Mouse (Mus musculus): ENCODE data around the gene Inpp4a. TPM values are rescaled to one million over a fixed set of nuclear protein-coding genes. Genes with fewer than 3 reads are reported as not detected.

The Inpp4a gene
- polyA plus RNA-seq, 1 experiment from 2014 or later = 59.1 TPM

DNA sequence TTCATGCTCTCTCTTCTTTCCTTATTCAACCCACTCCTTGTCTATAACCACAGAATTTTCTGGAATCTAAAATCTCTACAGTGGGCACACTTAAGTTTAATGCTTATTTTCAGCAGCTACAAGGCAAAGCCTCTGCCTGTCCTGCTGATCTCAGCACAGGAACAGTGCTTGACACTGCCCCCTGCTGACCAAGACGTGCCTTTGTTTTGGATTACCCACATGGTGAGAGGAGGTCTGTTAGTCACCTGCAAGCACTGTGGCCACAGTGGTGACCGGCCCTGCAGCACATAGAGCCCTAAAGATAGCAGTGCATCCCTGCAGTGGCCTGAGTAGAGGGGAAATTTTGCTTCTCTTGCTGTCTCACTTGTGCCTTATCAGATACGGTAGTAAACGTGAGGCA lies 102.0 kb downstream of the Inpp4a start:
- H3K4me3 ChIP-seq = no peak overlapping the region
- H3K36me3 ChIP-seq = peaks cover 62% of the 10 kb centered on the region
- no peaks in the 10 kb centered on the region for H3K9me3 ChIP-seq
- no peaks in the 10 kb centered on the region for H3K27me3 ChIP-seq
- 0 out of 2 replicates have a peak, but pooled peaks cover 9% of the 10 kb centered on the region for H3K4me1 ChIP-seq (replicated peaks)
- no peak; the same call in 1 of the 2 replicates for ATAC-seq (ENCODE audit: low FRiP score)
- no peak overlapping the region for H3K9ac ChIP-seq
- no peak overlapping the region for H3K27ac ChIP-seq
- WGBS = 63% methylated on average over 4 of the region's 4 CpGs
- no peak overlapping the region for H3K4me2 ChIP-seq

DNA sequence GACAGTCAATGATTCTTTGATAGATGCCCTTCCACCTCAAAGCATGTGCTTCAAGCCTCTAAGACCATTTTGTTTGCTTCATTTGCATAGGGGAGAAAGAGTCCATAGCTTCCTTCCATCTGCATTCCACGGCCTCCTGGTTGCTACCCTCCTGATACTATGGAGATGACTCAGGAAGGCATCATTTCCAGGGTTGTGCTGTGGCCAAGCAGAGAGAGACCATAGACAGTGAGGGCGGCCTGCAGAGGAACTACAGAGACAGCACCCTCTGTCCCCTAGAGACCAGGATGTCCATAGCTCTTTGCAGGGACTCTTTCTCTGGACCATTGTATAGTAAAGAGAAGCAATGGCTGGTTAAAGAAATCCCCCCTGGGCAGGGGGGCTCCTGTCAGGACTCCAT lies 105.5 kb downstream of the Inpp4a start:
- 61% methylated on average over 2 of the region's 2 CpGs for WGBS
- peaks cover 44% of the 10 kb centered on the region for H3K36me3 ChIP-seq
- no peak for ATAC-seq (ENCODE audit: low FRiP score)

DNA sequence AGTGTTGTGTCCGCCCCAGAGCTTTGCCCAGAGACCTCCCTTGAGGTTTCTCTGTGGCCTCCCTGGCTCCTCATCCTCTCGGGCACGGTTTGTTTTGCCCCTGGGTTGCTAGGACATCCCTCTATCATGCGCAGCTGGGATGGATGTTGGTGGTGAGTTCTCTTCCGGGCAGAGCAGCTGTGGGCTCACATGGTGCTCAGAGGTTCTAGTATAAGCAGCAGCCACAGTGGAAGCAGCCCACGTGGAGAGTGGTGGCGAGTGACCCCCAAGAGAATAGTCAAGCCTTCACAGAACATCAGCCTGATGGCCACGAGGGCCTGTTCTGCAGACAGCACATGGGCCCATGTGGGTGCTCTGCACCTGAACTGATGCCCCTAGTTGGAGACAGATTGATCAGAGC lies 107.6 kb downstream of the Inpp4a start:
- no peaks in the 10 kb centered on the region for H3K4me1 ChIP-seq (replicated peaks)
- no peak overlapping the region for H3K9ac ChIP-seq
- no peak overlapping the region for H3K4me3 ChIP-seq
- H3K36me3 ChIP-seq = peaks cover 30% of the 10 kb centered on the region
- H3K4me2 ChIP-seq = no peak overlapping the region
- no peak overlapping the region for H3K27ac ChIP-seq
- no peaks in the 10 kb centered on the region for H3K27me3 ChIP-seq
- no peak for ATAC-seq (ENCODE audit: low FRiP score)
- no peaks in the 10 kb centered on the region for H3K9me3 ChIP-seq
- 78% methylated on average over 8 of the region's 8 CpGs for WGBS

More for the DNA sequence above, 105.5 kb downstream of the Inpp4a start:
- Histone ChIP-seq H3K4me2 (no peak overlapping the region), H3K4me1 (replicated peaks) (no peaks in the 10 kb centered on the region), H3K27ac (0 out of 2 replicates have a peak overlapping the region, but pooled peaks have one; percentile 18), H3K4me3 (no peak overlapping the region), H3K9me3 (no peaks in the 10 kb centered on the region), H3K9ac (no peak overlapping the region), H3K27me3 (no peaks in the 10 kb centered on the region)

DNA sequence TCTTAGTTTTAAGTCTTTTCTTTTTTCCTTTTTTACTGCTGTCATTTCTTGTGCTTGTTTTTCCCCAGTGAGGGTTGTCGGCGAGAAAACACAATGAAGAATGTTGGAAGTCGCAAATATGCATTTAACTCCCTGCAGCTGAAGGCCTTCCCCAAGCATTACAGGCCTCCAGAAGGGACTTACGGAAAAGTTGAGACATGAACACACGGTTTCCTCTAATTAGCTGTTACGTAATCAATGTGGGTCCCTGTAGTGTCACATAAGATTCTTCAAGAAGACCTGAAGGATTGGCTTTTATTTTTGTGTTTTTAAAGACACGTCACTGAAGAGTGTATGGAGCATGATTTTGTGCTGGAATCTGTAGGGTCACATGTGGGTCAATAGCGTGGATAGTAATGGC lies 108.4 kb downstream of the Inpp4a start:
- H3K4me1 ChIP-seq (replicated peaks) = no peaks in the 10 kb centered on the region
- H3K27me3 ChIP-seq = no peaks in the 10 kb centered on the region
- 89% methylated on average over 8 of the region's 8 CpGs for WGBS
- H3K9me3 ChIP-seq = no peaks in the 10 kb centered on the region
- no peak overlapping the region for H3K27ac ChIP-seq
- H3K9ac ChIP-seq = no peak overlapping the region
- H3K4me2 ChIP-seq = no peak overlapping the region
- H3K36me3 ChIP-seq = peaks cover 22% of the 10 kb centered on the region
- no peak overlapping the region for H3K4me3 ChIP-seq
- ATAC-seq (ENCODE audit: low FRiP score) = no peak

DNA sequence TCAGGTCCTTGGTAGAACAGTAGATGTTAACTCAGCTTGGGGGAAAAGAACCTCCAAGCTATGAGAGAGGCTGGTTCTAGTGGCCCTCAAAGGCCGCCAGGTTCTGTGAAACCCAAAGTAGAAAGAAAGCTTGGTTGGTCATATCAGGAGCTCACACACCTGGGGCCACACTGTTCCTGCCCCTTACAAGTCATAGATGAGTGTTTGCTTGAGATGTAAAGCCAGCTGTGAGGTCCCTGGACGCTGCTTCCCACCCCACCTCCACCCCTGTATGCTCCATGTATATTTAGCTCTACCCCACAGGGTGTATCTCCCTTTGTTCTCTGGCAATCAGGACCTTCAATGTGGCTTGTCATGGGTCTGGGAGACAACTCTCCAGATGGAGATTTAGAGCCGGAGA lies 109.0 kb downstream of the Inpp4a start:
- WGBS = 79% methylated on average over 3 of the region's 3 CpGs
- Histone ChIP-seq H3K4me3 (no peak overlapping the region), H3K36me3 (peaks cover 18% of the 10 kb centered on the region), H3K27me3 (no peaks in the 10 kb centered on the region), H3K4me2 (no peak overlapping the region), H3K9ac (no peak overlapping the region), H3K9me3 (no peaks in the 10 kb centered on the region), H3K4me1 (replicated peaks) (no peaks in the 10 kb centered on the region), H3K27ac (no peak overlapping the region)
- ATAC-seq (ENCODE audit: low FRiP score) = no peak

DNA sequence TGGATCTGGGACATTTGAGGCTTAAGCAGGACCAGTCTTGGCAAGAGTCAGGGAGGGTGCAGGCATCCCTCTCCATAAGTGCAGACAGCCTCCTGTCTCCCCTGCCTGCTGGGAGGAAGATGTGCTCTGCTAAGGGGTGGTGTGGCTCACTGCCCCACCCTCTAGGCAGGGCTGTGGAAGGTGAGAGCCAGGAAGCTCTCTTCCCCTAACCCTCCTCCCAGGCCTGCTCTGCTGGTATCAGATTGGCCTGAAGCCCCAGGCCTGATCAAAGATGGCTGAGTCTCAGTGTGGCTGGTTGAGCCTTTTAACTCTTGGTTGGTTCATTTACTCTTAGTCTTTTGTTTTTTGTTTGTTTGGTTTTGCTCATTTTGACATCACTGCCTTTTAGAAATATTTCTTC lies 110.0 kb downstream of the Inpp4a start:
- Histone ChIP-seq H3K27me3 (no peaks in the 10 kb centered on the region), H3K27ac (no peak overlapping the region), H3K36me3 (peaks cover 17% of the 10 kb centered on the region), H3K9ac (no peak overlapping the region), H3K4me1 (replicated peaks) (no peaks in the 10 kb centered on the region), H3K9me3 (no peaks in the 10 kb centered on the region), H3K4me3 (no peak overlapping the region), H3K4me2 (no peak overlapping the region)
- no peak for ATAC-seq (ENCODE audit: low FRiP score)

DNA sequence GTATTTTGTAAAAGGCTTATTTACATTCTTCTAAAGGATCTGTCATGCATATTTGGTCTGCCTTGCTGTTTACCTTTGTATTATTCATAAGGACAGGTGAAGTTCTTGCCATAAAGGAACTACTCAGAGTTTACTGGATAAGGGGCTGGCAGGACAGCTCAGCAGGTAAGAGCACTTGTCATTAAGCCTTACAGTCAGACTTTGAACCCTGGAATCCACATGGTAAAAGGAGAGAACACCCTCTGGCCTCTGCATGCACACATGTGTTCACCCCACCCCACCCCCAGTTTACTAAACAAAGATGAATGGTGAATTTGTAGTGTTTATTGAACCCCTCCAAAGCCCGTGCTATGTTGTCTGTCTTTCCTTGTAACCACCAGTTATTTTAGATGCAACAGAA lies 115.7 kb downstream of the Inpp4a start:
- Histone ChIP-seq H3K4me2 (no peak overlapping the region), H3K4me1 (replicated peaks) (no peaks in the 10 kb centered on the region), H3K36me3 (peaks cover 41% of the 10 kb centered on the region), H3K9me3 (no peaks in the 10 kb centered on the region), H3K9ac (no peak overlapping the region), H3K27ac (no peak overlapping the region), H3K4me3 (no peak overlapping the region), H3K27me3 (no peaks in the 10 kb centered on the region)
- 97% methylated on average over 1 of the region's 1 CpGs for WGBS
- ATAC-seq (ENCODE audit: low FRiP score) = no peak

DNA sequence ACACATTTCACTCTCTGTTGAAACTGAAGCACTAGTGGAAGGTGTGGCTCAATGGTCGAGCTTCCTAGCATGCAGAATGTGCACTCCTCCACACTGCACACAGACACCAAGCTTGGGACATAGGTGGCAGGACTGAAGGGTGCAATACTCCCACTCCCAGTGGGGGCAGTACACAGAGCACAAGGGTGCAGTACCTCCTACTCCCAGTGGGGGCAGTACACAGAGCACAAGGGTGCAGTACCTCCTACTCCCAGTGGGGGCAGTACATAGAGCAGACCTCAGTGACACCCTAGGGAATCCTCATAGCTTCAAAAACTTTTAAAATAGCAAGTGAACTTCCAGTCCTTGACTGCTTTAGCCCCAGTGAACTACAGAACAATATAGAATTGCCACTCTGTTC lies 119.8 kb downstream of the Inpp4a start:
- Histone ChIP-seq H3K9ac (no peak overlapping the region), H3K4me3 (no peak overlapping the region), H3K27ac (no peak overlapping the region), H3K4me1 (replicated peaks) (no peaks in the 10 kb centered on the region), H3K4me2 (no peak overlapping the region), H3K9me3 (0 out of 2 replicates have a peak, but pooled peaks cover 7% of the 10 kb centered on the region), H3K27me3 (no peaks in the 10 kb centered on the region), H3K36me3 (peaks cover 72% of the 10 kb centered on the region)
- ATAC-seq (ENCODE audit: low FRiP score) = no peak
- WGBS = 97% methylated on average over 1 of the region's 1 CpGs

DNA sequence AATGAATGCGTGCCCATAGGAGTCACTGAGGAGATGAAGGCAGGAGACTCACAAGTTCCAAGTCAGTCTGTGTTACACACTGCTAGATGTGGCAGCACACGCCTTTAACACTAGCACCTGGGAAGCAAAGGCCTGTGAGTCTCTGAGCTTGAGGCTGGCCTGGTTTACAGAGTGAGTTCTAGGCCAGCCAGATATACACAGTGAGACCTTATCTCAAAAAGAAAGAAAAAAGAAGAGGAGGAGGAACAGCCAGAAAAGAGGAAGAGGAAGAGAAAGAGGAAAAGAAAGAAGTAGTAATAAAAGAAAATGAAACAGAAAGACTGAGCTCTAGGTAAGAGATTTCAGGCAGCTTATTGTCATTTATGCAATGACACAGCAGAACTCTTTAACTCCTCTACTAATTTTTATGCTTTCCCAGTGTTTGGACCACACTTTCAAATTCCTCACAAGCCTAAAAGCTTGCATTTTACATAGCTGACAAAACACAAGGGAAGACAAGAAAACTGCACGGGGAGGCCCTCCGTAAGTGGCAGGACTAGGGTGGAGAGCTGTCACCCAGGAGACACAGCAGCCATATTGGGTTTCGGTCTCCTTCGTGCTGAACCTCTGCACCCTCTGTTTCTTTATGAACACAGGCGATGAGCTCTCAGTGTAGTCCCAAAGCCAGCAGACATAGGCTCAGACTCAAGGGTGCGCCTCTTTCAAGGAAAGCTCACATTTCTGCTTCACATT lies 127.6 kb downstream of the Inpp4a start:
- Histone ChIP-seq H3K27me3 (no peaks in the 10 kb centered on the region), H3K4me3 (no peak overlapping the region), H3K4me2 (no peak overlapping the region), H3K9me3 (0 out of 2 replicates have a peak, but pooled peaks cover 7% of the 10 kb centered on the region), H3K36me3 (peaks cover 48% of the 10 kb centered on the region), H3K4me1 (replicated peaks) (peaks cover 30% of the 10 kb centered on the region), H3K9ac (no peak overlapping the region), H3K27ac (no peak overlapping the region)
- ATAC-seq (ENCODE audit: low FRiP score) = no peak
- WGBS = 94% methylated on average over 8 of the region's 8 CpGs

DNA sequence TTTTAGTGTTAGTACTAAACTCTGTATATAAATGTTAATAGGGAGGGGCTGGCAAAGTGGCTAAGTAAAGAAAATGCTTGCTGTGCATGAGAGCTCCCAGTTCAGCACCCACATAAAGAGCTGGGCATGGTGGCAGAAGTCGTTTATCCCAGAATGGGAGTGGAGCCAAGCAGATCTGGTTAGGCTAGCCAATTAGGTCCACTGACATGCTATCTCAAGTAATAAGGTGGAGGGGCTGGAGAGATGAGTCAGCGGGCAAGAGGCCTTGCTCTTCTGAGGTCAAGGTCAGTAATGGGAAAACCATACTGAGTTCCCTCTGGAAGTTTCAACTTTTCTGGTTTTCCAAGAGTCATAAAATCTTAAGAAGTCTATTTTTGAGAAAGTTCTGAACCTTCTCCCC lies 129.2 kb downstream of the Inpp4a start:
- H3K27me3 ChIP-seq = no peaks in the 10 kb centered on the region
- peak overlapping the region; percentile 93 for H3K4me2 ChIP-seq
- no peak for ATAC-seq (ENCODE audit: low FRiP score)
- H3K36me3 ChIP-seq = peaks cover 49% of the 10 kb centered on the region
- H3K4me3 ChIP-seq = peak overlapping the region; percentile 89
- peak overlapping the region; percentile 92 for H3K9ac ChIP-seq
- H3K4me1 ChIP-seq (replicated peaks) = peaks cover 38% of the 10 kb centered on the region
- peak overlapping the region; percentile 69 for H3K27ac ChIP-seq
- 83% methylated on average over 2 of the region's 2 CpGs for WGBS
- 0 out of 2 replicates have a peak, but pooled peaks cover 5% of the 10 kb centered on the region for H3K9me3 ChIP-seq

DNA sequence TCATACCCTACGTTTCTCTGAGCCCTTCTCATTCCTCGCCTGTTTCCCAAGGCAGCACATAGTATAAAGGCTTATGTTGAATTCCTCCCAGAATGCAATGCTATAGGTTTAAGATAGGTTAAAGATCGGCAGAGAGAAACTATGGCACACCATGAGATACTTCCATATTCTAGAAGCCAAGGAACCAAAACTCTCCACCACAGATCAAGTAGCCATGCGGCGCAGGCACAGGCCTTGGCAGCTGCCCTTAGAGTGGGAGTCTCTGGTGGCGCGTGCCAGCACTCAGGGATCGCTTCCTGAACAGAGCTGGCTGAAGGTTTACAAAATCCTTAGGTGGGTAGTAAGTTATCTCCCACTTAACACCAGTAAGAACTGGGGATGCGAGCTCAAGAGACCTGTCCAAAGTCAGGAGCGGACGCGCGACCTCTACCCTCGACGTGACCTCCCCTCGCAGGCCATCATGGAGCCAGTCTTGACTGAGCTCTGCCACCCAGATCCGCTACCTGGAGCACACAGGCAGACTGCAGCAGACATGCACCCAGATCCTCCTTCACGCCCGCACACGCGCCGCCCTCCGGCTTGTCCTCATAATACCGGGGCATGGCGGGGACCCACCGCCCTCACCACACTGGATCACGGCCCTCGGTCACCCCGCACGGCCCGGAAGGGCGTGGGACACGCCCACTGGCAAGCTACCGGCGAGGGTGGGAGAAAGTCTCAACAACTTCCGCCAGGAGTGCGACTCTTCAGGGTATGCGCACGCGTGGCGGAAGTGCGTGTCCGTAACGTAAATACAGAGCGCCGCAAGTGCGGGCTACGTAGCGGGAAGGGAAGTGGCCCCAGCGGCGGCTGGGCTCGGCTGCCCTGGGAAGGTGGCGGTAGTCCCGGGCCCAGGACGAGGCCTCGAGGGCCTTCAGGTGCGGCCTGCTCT lies 130.0 kb downstream of the Inpp4a start, which contains the start of the genes Coa5 and Unc50:
Gene Coa5, minus strand, starts transcription at position 738 of the 931 bp plus-strand sequence.
Gene Unc50, plus strand, starts transcription at position 774 of the 931 bp plus-strand sequence.
- Histone ChIP-seq H3K9ac (peak within 1 kb of the TSS; percentile 92), H3K4me2 (peak within 1 kb of the TSS; percentile 93), H3K27ac (peak within 1 kb of the TSS; percentile 81), H3K27me3 (no peaks in the 10 kb centered on the region), H3K9me3 (no peaks in the 10 kb centered on the region), H3K4me3 (peak within 1 kb of the TSS; percentile 89), H3K4me1 (replicated peaks) (peaks cover 38% of the 10 kb centered on the region), H3K36me3 (peaks cover 46% of the 10 kb centered on the region)
- peak; percentile 99 for ATAC-seq (ENCODE audit: low FRiP score)
- WGBS = 3% methylated on average over 57 of the region's 57 CpGs

DNA sequence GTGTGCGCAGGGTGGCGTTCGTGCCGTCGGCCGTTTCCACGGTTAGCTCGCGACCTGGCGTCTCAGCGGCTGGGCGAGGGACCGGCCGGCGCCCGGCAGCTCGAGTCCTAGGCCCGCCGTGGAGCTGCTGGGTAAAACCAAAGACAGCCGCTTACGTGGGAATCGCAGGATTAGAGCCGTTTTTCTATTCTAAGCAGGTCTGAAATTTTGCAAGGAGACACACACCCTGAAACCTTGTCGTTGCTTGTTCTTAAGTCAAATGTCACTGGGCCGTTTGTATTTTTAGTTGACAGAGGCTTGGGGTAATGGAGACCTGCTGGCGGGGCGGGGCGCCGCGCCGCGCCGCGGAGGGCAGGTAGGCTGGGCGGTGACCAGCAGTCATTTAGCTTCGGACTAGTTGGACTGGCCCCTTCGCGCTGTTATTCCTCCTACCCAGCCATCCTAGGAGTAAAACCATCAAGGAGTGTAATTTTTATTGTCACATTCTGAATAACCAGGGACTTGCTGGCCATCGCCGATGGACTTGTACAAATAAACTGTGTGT lies 130.7 kb downstream of the Inpp4a start:
- Histone ChIP-seq H3K9ac (peak overlapping the region; percentile 92), H3K27ac (peak overlapping the region; percentile 81), H3K4me3 (peak overlapping the region; percentile 89), H3K4me1 (replicated peaks) (peaks cover 38% of the 10 kb centered on the region), H3K9me3 (no peaks in the 10 kb centered on the region), H3K36me3 (peaks cover 45% of the 10 kb centered on the region), H3K4me2 (peak overlapping the region; percentile 93), H3K27me3 (no peaks in the 10 kb centered on the region)
- peak; percentile 50 for ATAC-seq (ENCODE audit: low FRiP score)
- WGBS = 2% methylated on average over 40 of the region's 40 CpGs
